Mouse (Mus musculus) kidney, adult 18-20 months (tissue): ENCODE measurements around the gene Tulp2.

Experiments
- DNase-seq: peaks from one replicate; pipeline ENCODE4 v3.0.0; 2021

The Tulp2 gene

DNA sequence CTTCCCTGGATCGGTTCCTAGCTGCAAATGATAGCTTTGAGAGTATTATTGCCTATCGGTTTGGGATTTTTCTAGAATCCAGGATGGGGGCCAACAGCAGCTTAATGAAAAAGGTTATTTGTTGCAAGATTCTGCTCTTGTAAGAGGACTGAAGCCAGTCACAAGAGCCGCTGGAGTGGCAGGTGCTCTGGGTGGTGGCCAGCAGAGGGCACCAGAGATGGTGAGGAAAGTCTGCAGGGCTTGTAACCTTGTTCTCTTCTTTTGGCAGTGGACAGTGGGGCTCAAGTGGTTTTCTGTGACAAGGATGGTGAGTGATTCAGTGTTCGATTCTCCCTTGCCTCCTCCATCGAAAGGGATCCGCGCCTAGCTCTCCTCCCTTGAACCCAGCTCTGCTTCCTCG lies 74.1 kb downstream of the Tulp2 start:
- peak; percentile 84 for DNase-seq

DNA sequence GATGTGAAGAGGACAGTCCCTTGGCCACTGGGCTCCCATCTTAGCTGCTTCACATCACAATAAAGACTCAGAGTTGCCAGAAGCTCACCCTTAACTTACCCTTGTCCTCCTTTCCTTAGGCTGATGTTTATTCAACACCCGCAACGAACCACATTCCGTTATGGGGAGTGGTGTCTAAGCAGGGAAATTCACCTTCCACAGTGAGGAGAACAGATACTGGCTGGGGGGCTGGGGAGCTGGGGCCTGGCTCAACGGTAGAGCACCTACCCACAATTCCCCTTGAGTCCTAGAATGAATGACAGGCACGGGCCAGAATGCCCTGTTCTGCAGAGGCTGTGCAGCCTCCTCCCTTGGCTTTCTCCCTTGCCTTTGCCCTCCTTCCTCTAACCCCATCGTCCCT lies 77.2 kb downstream of the Tulp2 start:
- peak; percentile 34 for DNase-seq

DNA sequence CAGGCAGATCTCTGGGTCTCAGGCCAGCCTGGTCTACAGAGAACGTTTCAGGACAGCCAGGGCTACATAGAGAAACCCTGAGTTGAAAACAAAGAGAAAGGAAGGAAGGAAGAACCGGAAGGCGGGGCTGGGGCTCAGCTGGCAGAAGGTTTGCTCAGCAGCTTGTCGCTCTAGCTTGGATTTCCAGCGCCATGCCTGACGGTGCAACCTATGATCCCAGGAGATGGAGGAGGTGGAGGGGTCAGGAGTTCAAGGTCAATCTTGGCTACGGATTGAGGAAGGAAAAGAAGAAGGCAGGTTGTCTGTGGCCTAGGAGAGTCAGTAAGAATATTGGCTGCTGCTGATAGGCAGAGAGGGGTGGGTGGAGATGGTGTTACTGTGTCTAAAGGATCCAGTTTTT lies 78.6 kb downstream of the Tulp2 start:
- no peak for DNase-seq

DNA sequence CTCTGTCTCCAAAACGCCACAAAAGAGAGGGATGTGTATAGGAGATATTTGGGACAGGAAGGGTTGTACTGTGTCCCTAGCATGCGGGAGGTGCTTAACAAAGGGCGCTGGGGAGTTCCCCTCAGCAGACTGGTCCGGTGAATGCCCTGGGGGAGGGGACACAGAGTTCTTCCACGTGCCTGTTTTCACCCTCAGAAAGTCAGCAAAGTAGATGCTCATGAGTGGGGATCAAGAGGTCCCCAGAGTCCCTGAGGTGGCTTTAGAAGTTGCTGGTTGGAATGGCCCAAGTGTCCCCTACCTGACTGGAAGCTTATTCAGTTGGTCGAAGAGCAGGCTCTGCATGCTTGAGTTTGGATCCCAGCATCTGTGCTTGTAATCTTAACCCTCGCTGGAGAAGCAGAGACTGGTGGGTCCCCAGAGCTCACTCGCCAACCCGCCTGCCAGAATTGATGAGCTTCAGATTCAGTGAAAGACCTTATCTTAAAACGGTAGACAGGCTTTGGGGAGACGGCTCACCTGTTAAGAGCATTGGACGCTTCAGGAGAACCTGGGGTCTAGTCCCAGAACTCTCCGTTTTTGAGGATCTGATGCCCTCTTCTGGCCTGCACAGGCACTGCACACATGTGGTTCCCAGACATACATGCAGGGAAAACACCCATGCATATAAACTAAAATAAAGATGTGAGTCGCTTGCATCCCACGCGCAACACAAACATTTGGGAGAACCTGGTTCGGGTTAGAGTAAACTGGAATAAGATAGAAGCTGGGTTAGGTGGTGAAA lies 79.4 kb downstream of the Tulp2 start:
- DNase-seq = peak; percentile 87

DNA sequence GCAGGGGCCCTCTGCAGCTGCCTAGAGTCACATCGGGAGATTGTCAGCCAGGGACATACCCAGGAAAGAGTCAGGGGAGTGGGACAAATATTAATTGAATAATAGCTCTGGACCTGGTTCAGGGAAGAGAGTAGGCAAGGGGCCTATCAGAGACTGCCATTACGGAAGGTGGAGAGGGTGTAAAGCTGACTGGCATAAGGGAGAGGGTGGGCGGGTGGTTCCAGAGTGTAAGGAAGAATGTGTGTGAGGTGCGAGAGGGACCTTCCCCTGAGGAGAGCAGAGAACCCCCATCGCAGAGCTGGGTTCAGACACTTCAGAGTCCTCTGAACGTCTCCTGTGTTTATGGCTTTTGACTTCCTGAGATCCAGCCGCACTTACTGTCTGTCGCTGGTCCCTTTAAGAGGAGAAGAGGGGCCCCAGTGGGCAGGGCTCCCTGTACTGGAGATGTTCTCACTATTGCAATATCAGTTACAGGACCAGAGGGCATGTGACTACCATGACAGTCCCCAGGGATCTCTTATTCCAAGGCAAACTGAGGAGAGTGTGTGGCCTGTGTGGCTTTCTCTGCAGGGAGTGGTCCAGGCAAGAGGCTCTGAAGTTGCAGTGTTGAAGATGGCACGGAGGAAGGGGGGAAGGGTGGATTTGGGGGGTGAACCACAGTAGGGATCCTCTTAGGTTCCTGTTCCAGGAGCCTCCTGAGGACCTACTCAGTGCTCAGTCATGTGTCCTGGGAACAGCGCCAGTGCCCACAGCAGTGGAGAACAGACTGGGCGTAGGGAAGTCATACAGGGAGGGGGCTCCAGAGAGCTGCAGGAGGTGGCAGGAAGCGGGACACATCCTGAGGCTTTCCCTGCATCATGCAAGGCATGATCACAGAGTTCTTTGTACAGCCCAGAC lies 80.2 kb downstream of the Tulp2 start:
- no peak for DNase-seq

DNA sequence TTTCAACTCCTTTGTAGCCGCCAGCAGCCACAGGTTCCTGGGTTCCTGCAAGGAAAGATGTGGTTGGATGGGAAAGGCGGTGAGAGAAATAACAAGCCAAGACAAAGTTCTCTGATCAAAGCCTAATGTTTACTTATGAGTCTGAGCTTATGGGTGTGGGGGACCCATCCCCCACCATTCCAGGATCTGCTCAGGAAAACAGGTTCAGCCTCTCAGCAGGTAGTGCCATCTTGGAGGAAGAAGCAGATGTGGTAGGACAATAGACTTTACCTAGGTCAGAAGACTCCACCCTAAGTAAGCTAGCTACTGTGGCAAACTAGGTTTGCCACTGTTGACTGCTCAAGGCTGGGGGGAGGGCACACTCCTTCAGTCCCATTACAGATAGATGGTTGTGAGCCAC lies 83.1 kb downstream of the Tulp2 start:
- DNase-seq = no peak

DNA sequence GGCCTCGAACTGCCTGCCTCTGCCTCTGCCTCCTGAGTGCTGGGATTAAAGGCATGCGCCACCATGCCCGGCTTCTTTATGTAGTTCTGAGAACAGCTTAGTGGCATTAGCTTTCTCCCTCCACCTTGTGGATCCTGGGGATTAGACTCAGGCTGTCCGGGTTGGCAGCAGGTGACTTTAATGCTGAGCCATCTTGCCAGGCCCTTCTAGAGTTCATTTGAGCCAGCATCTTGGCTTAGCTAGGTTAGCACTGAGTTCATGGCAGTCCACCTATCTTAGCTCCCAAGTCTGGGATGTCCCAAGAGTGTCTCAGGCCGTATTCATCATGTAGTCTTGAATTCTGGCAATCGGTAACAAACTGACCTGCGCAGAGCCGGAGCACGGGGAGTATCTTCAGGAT lies 83.8 kb downstream of the Tulp2 start:
- DNase-seq = no peak

DNA sequence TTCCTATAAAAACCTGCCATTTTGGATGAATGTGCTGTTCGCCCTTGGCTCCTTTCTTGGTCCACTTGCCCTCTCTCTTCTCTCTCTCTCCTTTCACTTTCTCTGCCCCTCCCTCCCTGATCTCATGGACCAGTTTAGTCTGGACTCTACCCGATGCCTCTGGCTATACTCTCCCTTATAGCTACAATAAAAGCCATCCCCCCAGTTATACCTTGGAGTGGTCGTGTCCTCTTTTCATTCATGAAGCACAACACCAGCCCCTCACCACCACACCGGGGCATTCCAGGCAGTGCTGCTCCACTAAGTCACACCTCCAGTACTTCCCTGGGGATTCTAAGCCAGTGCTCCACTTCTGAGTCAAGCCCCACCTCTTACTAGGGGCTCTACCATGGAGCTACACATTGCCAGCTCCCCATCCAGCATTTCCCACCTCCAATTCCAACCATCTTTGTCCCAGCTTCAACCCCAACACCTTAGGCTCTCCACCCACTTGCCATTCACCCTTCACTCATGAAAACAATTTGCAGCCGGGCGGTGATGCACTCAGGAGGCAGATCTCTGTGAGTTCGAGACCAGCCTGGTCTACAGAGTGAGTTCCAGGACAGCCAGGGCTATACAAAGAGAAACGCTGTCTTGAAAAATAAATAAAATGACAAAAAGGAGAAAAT lies 85.6 kb downstream of the Tulp2 start:
- no peak for DNase-seq

DNA sequence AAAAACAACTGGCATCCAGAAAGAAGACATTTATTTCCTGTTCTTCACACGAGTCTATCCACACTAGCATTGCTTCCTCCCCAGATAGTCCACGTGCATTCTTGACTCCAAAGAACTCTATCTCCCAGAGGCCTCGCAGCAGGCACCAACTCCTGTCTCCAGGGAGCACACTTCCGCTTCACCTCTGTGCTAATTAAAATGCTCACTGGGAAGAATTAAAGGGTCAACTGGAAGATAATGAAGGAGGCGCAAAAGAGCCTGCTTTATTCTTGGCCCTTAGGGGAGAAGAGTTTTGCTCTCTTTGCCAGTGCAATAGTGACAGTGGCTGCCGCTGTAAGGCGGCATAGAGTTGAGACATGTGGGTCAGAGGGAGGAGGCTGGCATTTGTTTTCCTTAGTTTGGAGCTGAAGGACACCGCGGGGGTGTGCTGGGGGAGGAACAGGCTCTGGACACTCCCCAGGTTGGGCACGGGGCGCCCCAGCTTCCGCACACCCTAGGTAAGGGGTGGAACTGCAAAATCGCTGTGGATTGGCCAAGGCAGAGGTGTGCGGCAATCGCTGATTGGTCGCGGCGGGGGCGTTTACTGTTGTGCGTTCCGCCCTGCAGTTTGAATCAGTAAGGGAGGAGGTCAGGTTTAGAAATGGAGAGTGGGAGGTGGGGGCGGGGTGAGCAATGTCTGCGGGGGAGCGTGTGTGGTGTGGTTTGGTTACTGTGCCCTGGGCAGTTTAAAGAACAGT lies 86.3 kb downstream of the Tulp2 start:
- DNase-seq = peak; percentile 92

DNA sequence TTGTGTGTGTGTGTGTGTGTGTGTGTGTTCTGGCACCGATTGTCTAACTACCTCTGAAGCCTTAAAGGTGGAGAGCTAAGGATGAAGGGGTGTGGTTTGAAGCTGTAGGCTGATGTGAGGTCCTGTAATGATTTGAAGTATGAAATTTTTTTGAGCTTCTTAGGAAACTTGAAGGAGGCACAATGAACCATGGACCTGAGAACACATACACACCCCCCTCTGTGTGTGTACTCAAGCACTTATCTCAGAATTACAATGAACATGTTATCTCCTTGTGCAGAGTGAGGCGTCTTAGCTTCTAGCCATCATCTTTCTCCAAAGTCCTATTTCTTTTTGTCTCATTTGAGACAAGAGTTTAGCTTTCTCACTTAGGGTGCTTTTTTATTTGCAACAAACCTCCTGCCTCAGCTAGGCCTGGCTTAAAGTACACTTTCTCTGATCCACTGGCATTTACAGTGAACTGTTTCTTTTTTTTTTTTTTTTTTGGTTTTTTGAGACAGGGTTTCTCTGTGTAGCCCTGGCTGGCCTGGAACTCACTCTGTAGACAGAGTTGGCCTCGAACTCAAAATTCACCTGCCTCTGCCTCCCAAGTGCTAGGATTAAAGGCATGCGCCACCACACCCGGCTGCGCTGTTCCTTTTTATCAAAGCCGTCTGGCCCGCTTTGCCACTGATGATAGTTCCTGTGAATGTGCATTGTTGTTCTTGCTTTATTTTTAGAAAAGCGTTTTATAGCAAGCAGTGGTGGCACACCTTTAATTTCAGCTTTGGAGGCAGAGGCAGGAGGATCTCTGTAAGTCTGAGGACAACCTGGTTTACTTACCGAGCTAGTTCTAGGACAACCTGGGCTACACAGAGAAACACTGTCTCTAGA lies 87.2 kb downstream of the Tulp2 start:
- DNase-seq = no peak

DNA sequence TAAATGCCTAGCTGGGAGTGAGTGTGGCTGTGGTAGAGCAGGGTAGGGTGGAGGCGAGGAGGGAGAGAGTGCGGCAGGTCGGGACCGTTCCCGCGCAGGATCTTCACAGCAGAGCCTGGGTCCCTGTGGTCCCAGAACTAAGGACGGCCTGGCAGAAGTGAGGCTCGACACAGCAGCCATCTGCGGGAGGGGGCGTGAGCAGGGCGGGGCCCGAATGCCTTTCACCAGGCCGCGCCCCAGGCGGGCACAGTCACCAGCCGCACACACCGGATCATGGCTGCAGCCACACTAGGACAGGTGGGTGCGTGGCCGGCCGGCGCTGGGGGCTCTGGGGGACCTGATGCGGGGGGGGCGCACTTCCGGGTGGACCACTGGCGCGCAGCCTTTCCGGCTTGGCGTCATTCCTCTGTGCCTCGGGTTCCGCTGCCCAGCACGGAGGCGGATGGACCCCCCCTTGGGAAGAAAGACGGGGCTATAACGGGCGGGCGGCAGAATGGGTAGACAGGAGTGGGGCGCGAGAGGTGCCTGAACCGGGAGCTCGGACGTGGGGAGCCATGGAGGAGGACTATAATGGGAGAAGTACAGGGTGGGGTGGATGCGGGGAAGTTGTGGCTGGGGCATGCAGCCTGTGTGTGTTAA lies 88.5 kb downstream of the Tulp2 start, which contains the start of gene Bcat2:
Bcat2 (plus strand) TSS at position 51 of the 639 bp plus-strand sequence.
- DNase-seq = peak; percentile 81

DNA sequence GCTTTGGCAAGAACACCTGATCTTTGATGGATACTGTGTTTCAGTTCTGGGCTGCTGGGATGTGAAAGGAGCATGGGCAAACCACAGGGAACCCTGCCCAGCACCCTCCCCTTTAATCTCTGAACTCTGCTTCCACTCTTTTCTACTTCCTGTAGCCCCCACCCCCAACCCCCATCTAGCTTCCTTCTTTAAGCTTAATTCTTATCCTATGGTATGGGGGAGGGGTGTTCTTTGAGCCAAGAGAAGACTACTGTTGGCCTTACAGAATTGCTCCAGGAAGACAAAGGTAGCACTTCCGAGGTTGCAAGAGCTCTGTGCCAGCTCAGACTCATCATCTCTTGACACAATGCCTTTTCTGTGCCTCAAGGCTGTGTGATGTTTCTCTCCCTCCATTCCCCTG lies 90.3 kb downstream of the Tulp2 start:
- no peak for DNase-seq
